Mouse (Mus musculus): ENCODE results near the gene St5. TPM values are rescaled to one million over a fixed set of nuclear protein-coding genes. Genes with fewer than 3 reads are reported as not detected.

Gene St5
- polyA plus RNA-seq, 1 experiment from 2014 or later = 61.2 TPM

DNA sequence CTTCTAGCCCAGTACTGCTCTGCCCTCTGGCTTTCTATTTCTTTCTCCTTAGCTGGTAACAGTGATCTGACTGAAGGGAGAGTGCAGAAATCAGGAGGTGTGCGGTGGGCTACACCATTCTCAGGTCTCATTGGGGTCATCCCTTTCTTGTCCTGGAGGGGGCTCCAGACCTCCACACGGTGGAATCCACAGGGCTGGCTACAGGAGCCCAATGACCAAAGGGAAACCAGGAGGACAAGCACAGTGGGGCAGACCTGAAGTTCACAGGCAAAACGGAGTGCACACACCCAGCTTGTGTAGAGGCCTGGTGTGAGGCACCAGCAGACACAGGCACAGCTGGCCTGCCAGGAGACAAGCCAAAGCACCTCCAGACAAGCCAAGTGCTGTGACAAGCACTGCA, 175.0 kb downstream of the St5 start:
- ATAC-seq (ENCODE audit: borderline replicate concordance, extremely low read depth, low FRiP score, low TSS enrichment) = peak; percentile 22
- Histone ChIP-seq H3K4me2 (no peak overlapping the region), H3K9me3 (no peaks in the 10 kb centered on the region), H3K4me1 (0 out of 2 replicates have a peak, but pooled peaks cover 13% of the 10 kb centered on the region), H3K4me3 (no peak overlapping the region), H3K9ac (no peak overlapping the region), H3K27ac (0 out of 2 replicates have a peak overlapping the region, but pooled peaks have one; percentile 37), H3K27me3 (no peaks in the 10 kb centered on the region), H3K36me3 (peaks cover 85% of the 10 kb centered on the region)
- 16% methylated on average over 3 of the region's 3 CpGs for WGBS

- no peak overlapping the region for H3K4me3 ChIP-seq
- H3K9ac ChIP-seq = no peak overlapping the region
- H3K27me3 ChIP-seq = no peaks in the 10 kb centered on the region
- H3K27ac ChIP-seq = no peak overlapping the region
- peaks cover 9% of the 10 kb centered on the region; the same call in 1 of the 2 replicates for H3K4me1 ChIP-seq
- no peaks in the 10 kb centered on the region for H3K9me3 ChIP-seq
- WGBS = 57% methylated on average over 3 of the region's 3 CpGs
- H3K36me3 ChIP-seq = peaks cover 85% of the 10 kb centered on the region
- ATAC-seq (ENCODE audit: borderline replicate concordance, extremely low read depth, low FRiP score, low TSS enrichment) = no peak
- no peak overlapping the region for H3K4me2 ChIP-seq
Measured at GRCm38 (mm10) chr7:109527536-109527935, 175.9 kb downstream of the St5 start.

DNA sequence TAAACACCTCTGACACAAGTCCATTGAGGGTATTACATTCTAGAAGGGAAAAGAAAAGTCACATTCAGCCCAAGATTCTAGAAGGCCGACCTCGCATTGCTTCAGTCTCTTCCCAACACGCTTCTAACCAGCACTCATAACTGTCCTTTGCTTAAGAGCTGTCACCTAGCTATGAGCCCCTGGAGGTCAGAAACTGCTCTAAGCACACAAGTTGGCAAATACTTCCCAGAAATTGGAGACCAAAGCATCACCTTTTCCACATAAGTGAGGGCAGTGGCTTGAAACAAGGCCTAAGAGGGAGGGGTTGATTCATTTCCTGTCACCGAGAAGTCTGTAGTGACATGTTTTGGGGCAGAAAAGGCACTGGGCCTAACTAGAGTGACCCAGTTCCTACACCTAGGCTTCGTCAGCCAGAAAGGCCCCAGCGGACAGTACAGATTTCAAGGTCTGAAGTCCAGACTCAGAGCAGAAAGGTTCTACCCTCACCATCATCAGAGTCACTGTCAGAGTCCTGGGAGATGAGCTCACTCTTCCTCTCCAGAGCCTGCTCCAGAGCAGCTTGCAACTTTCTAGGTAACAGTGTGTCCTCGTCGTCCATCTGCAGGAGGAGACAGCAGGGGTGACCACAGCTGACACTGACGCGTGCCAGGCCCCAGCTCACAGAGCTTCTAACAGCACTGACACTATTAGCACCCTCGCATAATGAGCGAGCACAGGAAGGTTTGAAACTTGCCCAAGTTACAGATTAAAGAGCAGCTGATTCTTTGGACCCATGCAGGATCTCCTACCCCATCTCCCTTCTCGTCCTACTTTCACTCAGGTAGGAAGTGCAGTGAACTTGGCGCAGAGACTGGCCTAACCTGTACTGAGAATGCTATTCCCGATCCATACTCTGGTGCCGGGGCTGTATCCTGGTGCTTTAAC, 177.4 kb downstream of the St5 start:
- WGBS = 68% methylated on average over 16 of the region's 16 CpGs
- Histone ChIP-seq H3K27me3 (no peaks in the 10 kb centered on the region), H3K9me3 (no peaks in the 10 kb centered on the region), H3K4me1 (peaks cover 14% of the 10 kb centered on the region; the same call in 1 of the 2 replicates), H3K4me3 (no peak overlapping the region), H3K4me2 (no peak overlapping the region), H3K27ac (no peak overlapping the region), H3K36me3 (peaks cover 84% of the 10 kb centered on the region), H3K9ac (no peak overlapping the region)
- no peak for ATAC-seq (ENCODE audit: borderline replicate concordance, extremely low read depth, low FRiP score, low TSS enrichment)

- WGBS = 71% methylated on average over 3 of the region's 3 CpGs
- peaks cover 24% of the 10 kb centered on the region for H3K4me1 ChIP-seq
- H3K9ac ChIP-seq = no peak overlapping the region
- ATAC-seq (ENCODE audit: borderline replicate concordance, extremely low read depth, low FRiP score, low TSS enrichment) = no peak
- no peaks in the 10 kb centered on the region for H3K9me3 ChIP-seq
- H3K27ac ChIP-seq = peak overlapping the region; percentile 24; the same call in 1 of the 2 replicates
- no peak overlapping the region for H3K4me2 ChIP-seq
- H3K27me3 ChIP-seq = no peaks in the 10 kb centered on the region
- peaks cover 77% of the 10 kb centered on the region for H3K36me3 ChIP-seq
- no peak overlapping the region for H3K4me3 ChIP-seq
Measured at GRCm38 (mm10) chr7:109524763-109525162, 178.6 kb downstream of the St5 start.

DNA sequence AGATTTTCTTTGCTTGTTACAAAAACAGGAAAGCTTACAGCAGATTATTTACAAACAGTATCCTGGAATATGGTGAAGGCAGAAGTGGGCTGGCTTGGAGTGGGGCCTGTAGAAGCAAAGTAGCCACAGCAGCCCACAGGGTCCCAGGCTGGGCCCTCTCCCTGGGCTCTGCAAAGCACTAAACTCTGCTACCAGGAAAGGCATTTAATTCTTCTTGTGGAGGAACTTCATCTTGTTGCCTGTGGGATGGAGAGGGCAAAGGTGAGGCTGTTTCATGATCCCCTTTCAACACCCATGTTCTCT, 179.0 kb downstream of the St5 start:
- no peaks in the 10 kb centered on the region for H3K9me3 ChIP-seq
- peaks cover 24% of the 10 kb centered on the region for H3K4me1 ChIP-seq
- no peak for ATAC-seq (ENCODE audit: borderline replicate concordance, extremely low read depth, low FRiP score, low TSS enrichment)
- no peak overlapping the region for H3K9ac ChIP-seq
- peaks cover 76% of the 10 kb centered on the region for H3K36me3 ChIP-seq
- H3K4me3 ChIP-seq = no peak overlapping the region
- peak overlapping the region; percentile 24; the same call in 1 of the 2 replicates for H3K27ac ChIP-seq
- no peak overlapping the region for H3K4me2 ChIP-seq
- H3K27me3 ChIP-seq = no peaks in the 10 kb centered on the region

GRCm38 (mm10) chr7:109523741-109524441, 179.5 kb downstream of the St5 start:
- peaks cover 24% of the 10 kb centered on the region for H3K4me1 ChIP-seq
- no peak overlapping the region for H3K4me3 ChIP-seq
- H3K4me2 ChIP-seq = no peak overlapping the region
- ATAC-seq (ENCODE audit: borderline replicate concordance, extremely low read depth, low FRiP score, low TSS enrichment) = no peak
- no peak overlapping the region for H3K27ac ChIP-seq
- WGBS = 61% methylated on average over 6 of the region's 6 CpGs
- H3K27me3 ChIP-seq = no peaks in the 10 kb centered on the region
- H3K9me3 ChIP-seq = no peaks in the 10 kb centered on the region
- H3K9ac ChIP-seq = no peak overlapping the region
- peaks cover 76% of the 10 kb centered on the region for H3K36me3 ChIP-seq

DNA sequence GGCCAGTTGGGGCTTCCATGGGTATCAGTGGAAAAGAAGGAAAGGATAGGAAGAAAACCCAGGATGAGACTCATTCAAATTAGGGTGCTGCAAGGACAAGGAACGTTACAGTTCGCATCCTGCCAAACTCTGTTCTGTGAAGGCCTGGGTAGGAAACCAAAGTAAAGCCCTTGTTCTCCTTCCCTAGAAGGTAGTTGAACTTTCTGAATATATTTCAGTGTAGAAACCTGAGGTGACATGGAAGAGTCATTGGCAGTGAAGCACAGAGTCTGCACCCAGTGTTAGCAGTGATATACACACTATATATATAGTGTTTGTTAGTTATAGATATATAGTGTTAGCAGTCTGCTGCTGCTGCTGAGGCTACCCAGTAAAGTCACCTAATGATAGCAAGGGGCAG, 180.1 kb downstream of the St5 start:
- H3K4me3 ChIP-seq = no peak overlapping the region
- H3K27ac ChIP-seq = no peak overlapping the region
- no peak for ATAC-seq (ENCODE audit: borderline replicate concordance, extremely low read depth, low FRiP score, low TSS enrichment)
- H3K9me3 ChIP-seq = no peaks in the 10 kb centered on the region
- H3K4me2 ChIP-seq = no peak overlapping the region
- H3K4me1 ChIP-seq = peaks cover 24% of the 10 kb centered on the region
- H3K36me3 ChIP-seq = peaks cover 73% of the 10 kb centered on the region
- 56% methylated on average over 2 of the region's 2 CpGs for WGBS
- no peak overlapping the region for H3K9ac ChIP-seq
- no peaks in the 10 kb centered on the region for H3K27me3 ChIP-seq

GRCm38 (mm10) chr7:109522084-109522483, 181.3 kb downstream of the St5 start:
- no peak overlapping the region for H3K4me2 ChIP-seq
- peaks cover 60% of the 10 kb centered on the region for H3K36me3 ChIP-seq
- no peak overlapping the region for H3K9ac ChIP-seq
- no peaks in the 10 kb centered on the region for H3K9me3 ChIP-seq
- H3K27me3 ChIP-seq = no peaks in the 10 kb centered on the region
- no peak for ATAC-seq (ENCODE audit: borderline replicate concordance, extremely low read depth, low FRiP score, low TSS enrichment)
- no peak overlapping the region for H3K27ac ChIP-seq
- H3K4me3 ChIP-seq = no peak overlapping the region
- peaks cover 32% of the 10 kb centered on the region for H3K4me1 ChIP-seq
- 70% methylated on average over 5 of the region's 5 CpGs for WGBS

- ATAC-seq (ENCODE audit: borderline replicate concordance, extremely low read depth, low FRiP score, low TSS enrichment) = no peak
- H3K9ac ChIP-seq = peak overlapping the region; percentile 95
- peak overlapping the region; percentile 97 for H3K27ac ChIP-seq
- H3K4me1 ChIP-seq = peaks cover 32% of the 10 kb centered on the region
- no peaks in the 10 kb centered on the region for H3K27me3 ChIP-seq
- 1% methylated on average over 10 of the region's 10 CpGs for WGBS
- H3K4me3 ChIP-seq = peak overlapping the region; percentile 69
- H3K9me3 ChIP-seq = no peaks in the 10 kb centered on the region
- peaks cover 43% of the 10 kb centered on the region for H3K36me3 ChIP-seq
- H3K4me2 ChIP-seq = peak overlapping the region; percentile 79
Measured at GRCm38 (mm10) chr7:109519936-109520335, 183.5 kb downstream of the St5 start.

DNA sequence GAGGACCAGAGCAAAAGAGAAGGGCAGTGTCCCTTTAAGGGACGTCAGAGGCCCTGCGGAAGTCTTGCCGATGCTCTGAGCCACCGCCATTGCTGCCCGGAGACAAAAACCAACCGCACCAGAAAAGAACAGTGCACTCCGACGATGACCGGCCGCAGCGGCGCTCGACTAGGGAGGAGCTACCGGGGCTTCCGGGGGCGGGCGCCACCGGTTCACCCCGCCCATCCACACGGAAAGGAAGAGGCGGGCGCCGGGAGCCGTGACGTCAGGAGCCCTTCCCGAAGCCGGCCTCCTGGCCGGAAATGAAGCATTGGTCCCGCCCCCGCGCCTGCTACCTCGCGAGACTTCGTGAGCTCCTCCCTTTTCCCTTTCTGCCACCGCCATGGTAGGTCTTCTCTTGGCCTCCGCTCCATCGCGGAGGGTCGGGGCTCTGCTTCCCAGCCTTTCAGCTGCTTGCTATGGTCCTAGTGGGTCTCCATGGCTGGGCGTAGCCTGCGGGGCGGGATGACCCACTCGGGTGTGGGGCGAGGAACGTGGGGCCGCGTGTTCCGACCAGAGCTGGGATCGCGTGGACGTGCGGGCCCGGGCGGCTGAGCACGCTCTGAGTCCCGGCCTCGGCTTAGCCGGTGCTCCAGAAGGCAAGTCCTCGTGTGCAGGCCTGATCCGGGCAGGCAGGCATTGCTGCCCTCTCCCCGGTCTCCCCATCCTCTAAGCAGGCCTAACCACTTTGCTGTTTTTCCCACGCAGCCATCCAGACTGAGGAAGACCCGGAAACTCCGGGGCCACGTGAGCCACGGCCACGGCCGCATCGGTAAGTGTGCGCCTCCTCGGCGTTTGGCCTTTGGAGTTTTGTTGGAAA, 184.3 kb downstream of the St5 start, which contains the start of gene Rpl27a:
Rpl27a (plus strand) TSS at position 310 of the 859 bp plus-strand sequence.
- Histone ChIP-seq H3K36me3 (peaks cover 34% of the 10 kb centered on the region), H3K4me2 (peak within 1 kb of the TSS; percentile 79), H3K27me3 (no peaks in the 10 kb centered on the region), H3K9me3 (no peaks in the 10 kb centered on the region), H3K27ac (peak within 1 kb of the TSS; percentile 97), H3K4me1 (peaks cover 32% of the 10 kb centered on the region), H3K4me3 (peak within 1 kb of the TSS; percentile 69), H3K9ac (peak within 1 kb of the TSS; percentile 95)
- peak; percentile 93 for ATAC-seq (ENCODE audit: borderline replicate concordance, extremely low read depth, low FRiP score, low TSS enrichment)
- under 1% methylated on average over 68 of the region's 72 CpGs for WGBS

GRCm38 (mm10) chr7:109518036-109518681, 185.2 kb downstream of the St5 start:
- Histone ChIP-seq H3K4me2 (peak overlapping the region; percentile 58), H3K4me1 (peaks cover 32% of the 10 kb centered on the region), H3K9ac (peak overlapping the region; percentile 53), H3K9me3 (no peaks in the 10 kb centered on the region), H3K4me3 (peak overlapping the region; percentile 69), H3K27ac (peak overlapping the region; percentile 97), H3K36me3 (peaks cover 25% of the 10 kb centered on the region), H3K27me3 (no peaks in the 10 kb centered on the region)
- WGBS = 11% methylated on average over 10 of the region's 10 CpGs
- ATAC-seq (ENCODE audit: borderline replicate concordance, extremely low read depth, low FRiP score, low TSS enrichment) = no peak
